ENCODE assay signal across 11 mouse cellular contexts in the genomic region with DNA sequence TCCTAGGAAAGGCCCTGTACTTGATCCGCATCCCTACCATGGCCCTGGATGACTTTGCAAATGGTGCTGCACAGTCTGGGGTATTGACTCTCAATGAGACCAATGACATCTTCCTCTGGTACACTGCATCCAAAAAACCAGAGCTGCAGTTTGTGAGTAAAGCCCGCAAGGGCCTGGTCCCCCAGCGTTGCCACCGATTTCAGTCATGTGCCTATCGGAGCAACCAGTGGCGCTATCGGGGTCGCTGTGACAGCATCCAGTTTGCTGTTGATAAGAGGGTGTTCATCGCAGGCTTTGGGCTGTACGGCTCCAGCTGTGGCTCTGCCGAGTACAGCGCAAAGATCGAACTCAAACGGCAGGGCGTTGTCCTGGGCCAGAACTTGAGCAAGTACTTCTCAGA.
"Had no signal": no experiment of that assay in that cellular context is flagged by ENCODE, and none has a peak within 500 bp of the region (broad histone marks: within the 10 kb centered on the region; RNA-seq: fewer than 3 reads in every experiment).

No protein-coding gene starts in this region.

- DNase-seq: kidney, postnatal 14 days; kidney, postnatal 4 days; layer of hippocampus, postnatal 36 days; lung, postnatal 10 days; midbrain, embryonic 14.5 days; thymus, adult 18-20 months; thymus, postnatal 36 days had no signal

- H3K4me3 ChIP-seq: left cerebral cortex, adult 2 months; lung, embryonic 15.5 days; megakaryocyte, embryonic 14.5 days had no signal

- H3K27ac ChIP-seq: left cerebral cortex, adult 2 months; liver, embryonic 14.5 days; lung, embryonic 15.5 days had no signal
